Mouse (Mus musculus) Patski (cell line): Measurements from ENCODE around the gene Col4a3bp. TPM values are rescaled to one million over a fixed set of nuclear protein-coding genes. Genes with fewer than 3 reads are reported as not detected.
A peak's percentile ranks its signal among the peaks of the same experiment; 100 is the strongest.

Source experiments
- ATAC-seq: fragments of 100-300 bp; one replicate; pipeline ENCODE4 v1.8.0; 2021
- CTCF ChIA-PET: fragments of 350-600 bp; sonication (Branson Sonifier 250); formaldehyde crosslinking; loops from one replicate; lab custom pipeline; 2022; ENCODE audit warnings: inconsistent platforms; lab: Charles Lee
- POLR2A ChIA-PET: fragments of 350-600 bp; sonication (Branson Sonifier 250); formaldehyde crosslinking; loops from one replicate; lab custom pipeline; 2022; ENCODE audit warnings: antibody characterized with exemption, inconsistent platforms; lab: Charles Lee
- DNase-seq: peaks from one replicate; pipeline ENCODE4 v3.0.0-alpha.2; 2011; ENCODE audit warnings: low read depth, low spot score
- H3K27me3 ChIP-seq: fragments of 371-371 bp; one replicate; pipeline ENCODE4 v1.5.1; 2021
- CTCF ChIP-seq: fragments of 100-300 bp; IDR thresholded peaks from one replicate; pipeline ENCODE4 v1.5.1; 2021
- in situ Hi-C: fragments of 300-500 bp; cut with MboI; formaldehyde crosslinking; loops from 3 replicates; pipeline ENCODE4 v1.11.1; 2018; ENCODE audit warnings: low pct_unique_long_range_greater_than_20kb, mixed read lengths
- polyA plus RNA-seq: library from polyadenylated mRNA; unstranded; gene quantifications from one replicate; pipeline ENCODE4 v1.2.3, GENCODE M21; 2021

The Col4a3bp gene
- 36.4 TPM for polyA plus RNA-seq

GRCm38 (mm10) chr13:96542081-96542889 is at the start of gene Col4a3bp, which contains the start of gene Polk:
Gene Col4a3bp (plus strand): TSS chr13:96542618.
Gene Polk (minus strand): TSS chr13:96542579.
- CTCF ChIA-PET = no interaction called here
- H3K27me3 ChIP-seq = no peaks in the 10 kb centered on the region
- POLR2A ChIA-PET = interaction anchor here (0.8 kb wide), 1 partner anchor 21 kb away, joined by 3 read pairs; no protein-coding TSS in a partner anchor
- no peak for TF ChIP-seq CTCF
- DNase-seq (peak; percentile 83), ATAC-seq (peak; percentile 99)
- in situ Hi-C loops = no loop called here

DNA sequence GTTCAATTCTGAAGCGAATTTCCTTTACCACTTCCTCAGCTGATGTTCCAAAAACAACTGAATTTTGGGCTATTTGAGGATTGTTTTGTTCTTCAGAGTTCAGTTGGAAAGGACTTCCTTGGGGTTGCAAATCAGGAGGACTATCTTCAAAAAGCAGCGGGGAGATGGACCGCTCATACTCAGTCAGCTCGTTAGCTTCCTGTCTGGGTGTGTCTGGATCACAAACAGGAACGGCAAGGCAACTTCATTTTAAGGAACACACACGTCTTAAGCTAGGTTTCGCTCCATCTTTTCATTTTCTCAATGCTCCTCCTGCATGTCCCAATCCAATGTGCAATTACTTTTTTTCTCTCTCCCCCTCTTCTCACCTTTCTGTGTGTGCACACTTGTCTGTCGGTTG is 45.8 kb upstream of the Col4a3bp start:
- no peak for TF ChIP-seq CTCF
- ATAC-seq (no peak), DNase-seq (no peak)
- POLR2A ChIA-PET = no interaction called here
- CTCF ChIA-PET = interaction anchor here (1.5 kb wide), 1 partner anchor 14 kb away, joined by 4 read pairs; no protein-coding TSS in a partner anchor
- in situ Hi-C loops = no loop called here
- H3K27me3 ChIP-seq = no peaks in the 10 kb centered on the region

DNA sequence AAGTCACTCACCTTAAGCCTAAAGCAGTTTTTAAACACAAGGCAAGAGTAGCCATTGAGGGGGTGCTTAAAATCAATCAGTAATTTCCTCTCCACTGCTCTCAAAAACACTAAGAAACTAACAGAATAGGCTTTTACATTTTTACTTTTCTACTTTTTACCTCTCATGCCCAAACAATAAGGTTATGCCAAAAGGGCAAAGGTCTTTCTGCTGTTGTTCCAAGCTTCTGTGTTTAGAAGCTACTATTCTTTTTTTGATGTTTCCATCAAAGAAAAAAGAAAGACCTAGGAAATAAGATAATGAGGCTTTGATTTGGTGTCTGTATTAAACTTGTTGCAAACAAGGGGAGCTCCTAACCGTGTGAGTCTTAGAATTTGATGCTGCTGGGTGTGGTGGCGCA is 42.5 kb upstream of the Col4a3bp start:
- no peak for DNase-seq
- in situ Hi-C loops = no loop called here
- no peak for TF ChIP-seq CTCF
- POLR2A ChIA-PET = no interaction called here
- H3K27me3 ChIP-seq = no peaks in the 10 kb centered on the region
- CTCF ChIA-PET = no interaction called here
- ATAC-seq = no peak

DNA sequence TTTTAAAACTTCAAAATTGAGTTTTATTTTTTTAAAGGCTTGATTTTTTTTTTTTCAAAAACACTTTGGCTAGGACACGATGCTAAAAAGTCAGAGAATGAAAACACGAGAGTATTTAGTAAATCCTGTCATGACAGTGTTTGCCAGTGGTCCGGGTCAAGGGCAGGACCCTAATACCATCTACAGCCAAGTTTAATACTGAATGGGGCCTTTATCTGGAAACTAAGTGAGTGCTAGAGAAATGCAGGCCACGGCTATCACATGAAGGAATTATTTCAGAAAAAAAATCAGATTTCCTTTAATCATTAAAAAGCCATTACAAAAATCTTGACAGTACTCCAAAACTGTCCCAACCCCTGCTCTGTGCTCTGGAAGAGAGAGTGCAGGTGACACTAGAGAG is 36.8 kb upstream of the Col4a3bp start:
- in situ Hi-C loops = no loop called here
- DNase-seq = no peak
- H3K27me3 ChIP-seq = no peaks in the 10 kb centered on the region
- no peak for TF ChIP-seq CTCF
- ChIA-PET POLR2A (no interaction called here), CTCF (no interaction called here)
- ATAC-seq = no peak

- in situ Hi-C loops = no loop called here
- POLR2A ChIA-PET = no interaction called here
Measured at GRCm38 (mm10) chr13:96506313-96506712, 36.1 kb upstream of the Col4a3bp start.

DNA sequence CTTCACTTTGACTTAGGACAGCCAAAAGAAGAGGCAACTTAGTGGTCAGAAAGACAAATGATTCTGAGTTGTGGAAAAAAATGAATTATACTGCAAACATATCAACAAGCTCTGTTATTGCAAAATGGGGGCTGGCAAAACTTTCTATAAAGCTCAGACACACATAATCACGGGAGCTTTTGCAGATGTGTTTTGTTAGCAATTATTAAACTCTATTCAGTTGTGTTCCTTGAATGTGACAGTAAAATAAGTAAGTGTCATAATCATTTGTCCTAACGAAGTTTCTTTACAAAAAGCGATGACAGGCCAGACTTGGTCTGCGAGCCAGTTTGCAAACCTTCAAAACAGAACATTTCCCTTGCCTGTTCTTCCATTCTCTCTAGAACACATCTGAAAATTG is 34.9 kb upstream of the Col4a3bp start:
- DNase-seq (no peak), ATAC-seq (no peak)
- no peak for TF ChIP-seq CTCF
- POLR2A ChIA-PET = no interaction called here
- no peaks in the 10 kb centered on the region for H3K27me3 ChIP-seq
- CTCF ChIA-PET = interaction anchor here (0.6 kb wide), 1 partner anchor 12 kb away, joined by 3 read pairs; no protein-coding TSS in a partner anchor
- in situ Hi-C loops = no loop called here

More at GRCm38 (mm10) chr13:96506313-96506712, 36.1 kb upstream of the Col4a3bp start:
- ATAC-seq (no peak), DNase-seq (no peak)
- no peaks in the 10 kb centered on the region for H3K27me3 ChIP-seq
- TF ChIP-seq CTCF = no peak
- CTCF ChIA-PET = no interaction called here

- CTCF ChIA-PET = interaction anchor here (0.8 to 1.1 kb wide), 2 partner anchors 56 to 142 kb away, joined by 3 read pairs; no protein-coding TSS in a partner anchor
- in situ Hi-C loops = no loop called here
- TF ChIP-seq CTCF = no peak
- POLR2A ChIA-PET = interaction anchor here (0.7 kb wide), 1 partner anchor 21 kb away, joined by 4 read pairs; no protein-coding TSS in a partner anchor
- ATAC-seq (peak; percentile 80), DNase-seq (peak; percentile 10)
- no peaks in the 10 kb centered on the region for H3K27me3 ChIP-seq
Measured at GRCm38 (mm10) chr13:96510635-96511034, 31.8 kb upstream of the Col4a3bp start.

DNA sequence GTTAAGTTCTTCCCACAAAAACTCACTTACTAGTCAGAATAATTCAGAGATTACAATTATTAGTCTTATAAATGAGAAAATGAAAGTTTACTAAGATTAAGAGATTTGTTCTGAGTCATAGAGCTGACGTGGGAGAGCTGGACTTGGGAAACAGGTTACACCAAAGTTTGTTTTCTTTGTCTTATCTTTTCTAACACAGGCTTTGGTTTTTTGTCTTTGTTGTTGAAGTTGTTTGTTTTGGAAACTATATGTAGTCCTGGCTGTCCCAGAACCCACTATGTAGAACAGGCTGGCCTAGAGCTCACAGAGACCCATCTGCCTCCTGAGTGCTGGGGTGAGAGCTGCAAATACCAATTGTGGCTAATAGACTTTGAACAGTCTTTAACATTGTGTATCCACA is 31.2 kb upstream of the Col4a3bp start:
- ATAC-seq = no peak
- in situ Hi-C loops = no loop called here
- ChIA-PET CTCF (interaction anchor here (1.2 kb wide), 1 partner anchor 16 kb away, joined by 4 read pairs; no protein-coding TSS in a partner anchor), POLR2A (interaction anchor here (1.1 kb wide), 1 partner anchor 58 kb away, joined by 3 read pairs; no protein-coding TSS in a partner anchor)
- TF ChIP-seq CTCF = no peak
- no peak for DNase-seq
- H3K27me3 ChIP-seq = no peaks in the 10 kb centered on the region

GRCm38 (mm10) chr13:96511893-96512292 is 30.5 kb upstream of the Col4a3bp start:
- no peak for TF ChIP-seq CTCF
- no peaks in the 10 kb centered on the region for H3K27me3 ChIP-seq
- no peak for ATAC-seq
- CTCF ChIA-PET = interaction anchor here (1.2 kb wide), 1 partner anchor 16 kb away, joined by 4 read pairs; no protein-coding TSS in a partner anchor
- POLR2A ChIA-PET = interaction anchor here (0.9 to 1.1 kb wide), 2 partner anchors 57 to 79 kb away, joined by 3 read pairs; no protein-coding TSS in a partner anchor
- in situ Hi-C loops = no loop called here
- DNase-seq = no peak

GRCm38 (mm10) chr13:96514154-96514942 is 28.1 kb upstream of the Col4a3bp start:
- TF ChIP-seq CTCF = no peak
- no peaks in the 10 kb centered on the region for H3K27me3 ChIP-seq
- no peak for ATAC-seq
- in situ Hi-C loops = no loop called here
- ChIA-PET POLR2A (no interaction called here), CTCF (interaction anchor here (1.5 kb wide), 1 partner anchor 107 kb away, joined by 3 read pairs; no protein-coding TSS in a partner anchor)
- DNase-seq = no peak
